Mouse (Mus musculus) olfactory bulb, adult 2 months (tissue): ENCODE data around the gene Haus3.

ENCODE experiments used
- CTCF ChIP-seq: fragments of 200-500 bp; IDR thresholded peaks from 2 replicates; pipeline ENCODE4 v1.5.1; 2012; ENCODE audit warnings: low read depth, mild to moderate bottlenecking, low read length, moderate library complexity; ENCODE audit not compliant: insufficient read depth
- POLR2A ChIP-seq: fragments of 200-500 bp; IDR thresholded peaks from 2 replicates; pipeline ENCODE4 v1.6.1; 2012; ENCODE audit warnings: mild to moderate bottlenecking, low read depth, low read length, moderate library complexity; ENCODE audit not compliant: insufficient read depth

- TF ChIP-seq CTCF: no peak
- TF ChIP-seq POLR2A: no peak
Observed at GRCm38 (mm10) chr5:34174550-34175402, 5.4 kb upstream of the Haus3 start.
